Mouse (Mus musculus) layer of hippocampus, adult 2 months (tissue): ENCODE measurements around the gene Gm43517. TPM values are rescaled to one million over a fixed set of nuclear protein-coding genes. Genes with fewer than 3 reads are reported as not detected.

ENCODE experiments used
- DNase-seq, 2 experiments: peaks; one replicate each; pipeline ENCODE4 v3.0.0; 2022; ENCODE audit warnings: low spot score in 2 of 2
- H3K27ac ChIP-seq: fragments of 200-600 bp; 2 replicates; pipeline ENCODE4 v1.8.1; 2022
- H3K4me3 ChIP-seq: fragments of 200-600 bp; 2 replicates; pipeline ENCODE4 v1.8.1; 2022; ENCODE audit warnings: mild to moderate bottlenecking
- CTCF ChIP-seq: fragments of 200-600 bp; conservative IDR thresholded peaks from 2 replicates; pipeline ENCODE4 v1.8.1; 2022; ENCODE audit warnings: antibody characterized with exemption, mild to moderate bottlenecking, moderate library complexity
- total RNA-seq, 2 experiments: library from RNA; stranded (reverse); gene quantifications; 2 replicates each; pipeline ENCODE4 v1.2.3; 2021

The Gm43517 gene
- total RNA-seq, 2 experiments from 2014 or later: 11.7 to 12.8 TPM

DNA sequence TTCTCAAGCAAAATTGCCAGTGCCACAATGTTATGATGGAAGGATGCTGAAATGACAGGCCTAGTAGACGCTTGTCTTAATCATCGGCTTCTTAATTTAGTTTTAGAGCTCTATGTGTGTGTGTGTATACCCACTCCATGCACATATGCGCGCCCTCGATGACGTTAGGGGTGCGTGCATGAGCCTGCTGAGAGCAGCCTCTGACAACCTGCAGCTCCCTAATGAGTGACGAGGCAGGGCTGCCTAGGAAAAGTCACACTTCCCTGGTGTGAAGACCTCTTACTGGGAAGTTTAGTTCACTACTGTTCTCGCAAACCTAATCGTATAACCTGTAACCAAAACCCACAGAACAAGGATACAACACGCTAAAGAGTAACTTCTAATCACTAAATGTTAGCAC, 5.5 kb upstream of the Gm43517 start:
- Histone ChIP-seq H3K4me3 (peak overlapping the region; percentile 89), H3K27ac (peak overlapping the region; percentile 100)
- no peak for TF ChIP-seq CTCF
- no peak for DNase-seq

- no peak for DNase-seq
- H3K27ac ChIP-seq: peak overlapping the region; percentile 100
- TF ChIP-seq CTCF: no peak
- H3K4me3 ChIP-seq: peak overlapping the region; percentile 89
These were observed 4.5 kb upstream of the Gm43517 start for GRCm38 (mm10) chr12:49380442-49380841.

DNA sequence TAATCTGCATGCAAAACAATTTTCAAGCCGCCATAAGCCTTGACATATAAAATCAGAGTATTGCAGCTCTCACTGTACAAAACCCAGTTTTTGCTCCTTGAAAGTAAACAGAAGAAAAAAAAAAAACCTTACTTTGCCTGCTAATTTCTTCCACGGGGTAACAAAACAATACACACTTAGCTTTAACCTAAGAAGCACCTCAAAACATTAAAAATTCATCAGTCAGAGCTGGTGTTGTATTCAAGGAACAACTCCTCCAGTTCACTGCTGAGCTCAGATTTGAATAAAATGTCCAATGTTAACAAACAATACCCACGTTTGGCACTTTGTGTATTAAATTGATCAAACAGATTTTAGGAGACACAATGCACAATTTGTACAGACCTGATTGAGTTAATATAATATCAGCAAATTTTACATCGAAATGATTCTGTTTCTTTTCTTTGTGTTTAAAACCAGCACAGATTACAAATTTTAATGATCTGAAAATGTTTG, 3.9 kb upstream of the Gm43517 start:
- no peak for DNase-seq
- H3K4me3 ChIP-seq: peak overlapping the region; percentile 89
- peak overlapping the region; percentile 100 for H3K27ac ChIP-seq
- no peak for TF ChIP-seq CTCF

DNA sequence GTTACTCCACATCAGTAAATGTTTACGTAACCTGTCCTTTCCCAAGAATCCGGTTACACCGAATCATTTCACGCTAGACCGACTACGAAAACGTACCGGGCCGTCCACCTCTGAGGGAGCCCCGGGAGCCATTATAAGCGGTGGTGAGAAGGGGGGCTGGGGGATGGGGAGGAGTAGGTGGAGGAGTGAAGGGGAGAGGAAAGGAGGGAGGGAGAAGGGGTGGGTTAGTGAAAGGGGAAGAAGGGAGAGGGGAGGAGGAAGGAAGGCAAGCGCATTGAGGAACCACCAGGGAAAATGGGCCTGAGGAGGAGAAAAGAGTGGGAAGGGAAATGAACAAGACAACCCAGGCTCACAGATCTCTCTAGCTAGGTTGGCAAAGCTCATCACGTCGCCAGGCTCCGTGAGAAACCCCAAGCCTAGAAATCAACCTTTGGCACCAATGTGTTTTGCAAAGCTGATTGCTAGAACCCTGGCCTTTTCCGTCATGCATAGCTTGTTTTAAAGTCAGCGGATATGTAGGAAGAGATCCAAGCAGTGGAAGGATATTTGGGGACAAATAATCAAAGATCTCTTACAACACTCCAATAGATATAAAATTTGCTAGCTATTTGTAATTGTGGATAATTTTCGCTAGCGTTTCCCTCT, 3.1 kb upstream of the Gm43517 start:
- no peak for TF ChIP-seq CTCF
- Histone ChIP-seq H3K27ac (peak overlapping the region; percentile 100), H3K4me3 (peak overlapping the region; percentile 89)
- no peak for DNase-seq

DNA sequence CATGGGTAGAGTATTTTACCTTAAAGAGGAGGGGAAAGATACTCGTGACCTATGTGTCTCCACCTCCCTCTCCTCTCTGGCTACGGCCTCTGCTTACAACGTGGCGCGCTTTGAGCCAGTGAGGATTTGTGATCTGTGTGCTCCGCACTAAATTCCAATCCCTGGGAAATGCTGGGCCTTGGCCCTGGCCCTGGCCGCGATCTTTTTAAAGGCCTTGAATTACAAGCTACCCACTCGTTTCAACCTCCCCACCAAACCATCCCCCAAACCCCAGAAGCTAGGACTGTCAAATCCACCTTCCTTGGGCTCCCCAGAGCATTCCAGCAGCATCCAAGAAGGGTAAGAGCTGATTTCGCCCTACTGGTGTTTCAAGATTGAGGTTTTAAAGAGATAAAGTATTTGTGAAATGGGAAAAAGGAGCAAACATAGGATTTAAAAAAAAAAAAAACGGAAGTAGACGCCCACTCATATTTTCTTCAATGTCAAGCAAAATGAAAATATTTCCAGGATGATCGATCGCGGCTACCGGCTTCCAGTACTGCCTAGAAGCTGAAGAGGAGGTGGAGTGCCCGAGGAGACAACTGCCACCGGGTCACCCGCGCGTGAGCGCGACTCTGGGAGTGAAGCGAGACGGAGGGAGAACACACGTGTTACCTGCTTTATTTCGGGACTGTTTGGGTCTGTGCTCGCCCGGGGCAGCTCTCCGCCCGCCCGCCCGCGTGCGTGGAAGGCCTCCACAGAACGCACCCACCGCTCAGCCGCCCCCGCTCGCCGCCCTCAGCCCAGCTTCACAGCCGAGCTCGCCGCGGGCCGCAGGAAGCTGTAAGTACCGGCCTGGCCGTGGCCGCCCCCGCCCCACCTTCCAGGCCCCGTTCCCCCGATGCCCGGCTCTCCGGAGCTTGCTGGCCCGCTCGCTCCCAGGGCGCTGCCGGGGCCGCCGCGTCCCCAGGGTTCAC, 2.1 kb upstream of the Gm43517 start, which contains the start of gene Foxg1:
Gene Foxg1, plus strand, starts transcription at position 96 of the 956 bp plus-strand sequence.
- H3K27ac ChIP-seq: peak within 1 kb of the TSS; percentile 100
- peak within 1 kb of the TSS; percentile 89 for H3K4me3 ChIP-seq
- no peak for DNase-seq
- TF ChIP-seq CTCF: no peak

DNA sequence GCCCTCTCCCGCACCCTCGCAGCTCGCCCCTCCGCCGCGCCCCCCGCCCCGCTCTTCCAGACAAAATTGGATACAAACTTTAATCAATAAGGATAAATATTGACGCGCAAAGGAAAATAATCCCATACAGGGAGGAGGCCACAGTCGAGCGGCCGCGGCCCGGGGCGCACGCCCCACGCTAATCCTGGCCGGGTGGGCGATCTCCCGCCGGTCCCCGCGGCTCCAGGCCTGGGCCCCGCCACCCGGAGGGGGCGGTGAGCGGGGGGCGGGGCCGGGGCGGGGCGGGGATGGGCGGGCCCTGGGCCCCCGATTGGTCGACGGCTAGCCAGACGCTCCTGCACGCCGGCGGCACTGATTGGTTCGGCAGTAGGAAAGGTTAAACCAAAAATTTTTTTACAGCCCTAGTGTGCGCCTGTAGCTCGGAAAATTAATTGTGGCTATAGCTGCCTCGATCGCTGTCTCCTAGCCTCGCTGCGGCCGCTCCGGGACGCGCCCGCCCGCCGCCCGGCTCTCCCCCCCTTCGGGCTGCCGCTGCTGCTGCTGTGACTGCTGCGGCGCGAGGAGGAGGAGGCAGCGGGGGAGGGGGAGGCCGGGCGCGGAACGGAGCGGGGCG, 1.3 kb upstream of the Gm43517 start:
- DNase-seq: peak; percentile 88 to 94
- Histone ChIP-seq H3K4me3 (peak overlapping the region; percentile 89), H3K27ac (peak overlapping the region; percentile 100)
- TF ChIP-seq CTCF: no peak

DNA sequence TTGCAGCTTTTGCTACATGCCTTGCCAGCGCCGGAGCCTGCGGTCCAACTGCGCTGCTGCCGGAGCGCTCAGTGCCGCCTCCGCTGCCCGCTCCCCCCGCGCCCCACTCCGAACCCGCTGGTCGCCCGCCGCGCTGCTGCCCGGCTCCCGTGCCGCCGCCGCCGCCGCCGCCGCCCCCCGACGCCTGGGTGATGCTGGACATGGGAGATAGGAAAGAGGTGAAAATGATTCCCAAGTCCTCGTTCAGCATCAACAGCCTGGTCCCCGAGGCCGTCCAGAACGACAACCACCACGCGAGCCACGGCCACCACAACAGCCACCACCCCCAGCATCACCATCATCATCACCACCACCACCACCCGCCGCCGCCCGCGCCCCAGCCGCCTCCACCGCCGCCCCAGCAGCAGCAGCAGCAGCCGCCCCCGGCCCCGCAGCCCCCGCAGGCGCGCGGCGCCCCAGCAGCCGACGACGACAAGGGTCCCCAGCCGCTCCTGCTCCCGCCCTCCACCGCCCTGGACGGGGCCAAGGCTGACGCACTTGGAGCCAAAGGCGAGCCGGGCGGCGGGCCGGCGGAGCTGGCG, 589 bp upstream of the Gm43517 start:
- Histone ChIP-seq H3K27ac (peak overlapping the region; percentile 100), H3K4me3 (peak overlapping the region; percentile 89)
- DNase-seq: no peak
- TF ChIP-seq CTCF: no peak

DNA sequence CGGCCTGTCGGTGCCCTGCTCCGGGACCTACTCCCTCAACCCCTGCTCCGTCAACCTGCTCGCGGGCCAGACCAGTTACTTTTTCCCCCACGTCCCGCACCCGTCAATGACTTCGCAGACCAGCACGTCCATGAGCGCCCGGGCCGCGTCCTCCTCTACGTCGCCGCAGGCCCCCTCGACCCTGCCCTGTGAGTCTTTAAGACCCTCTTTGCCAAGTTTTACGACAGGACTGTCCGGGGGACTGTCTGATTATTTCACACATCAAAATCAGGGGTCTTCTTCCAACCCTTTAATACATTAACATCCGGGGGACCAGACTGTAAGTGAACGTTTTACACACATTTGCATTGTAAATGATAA, 637 bp downstream of the Gm43517 start:
- no peak for TF ChIP-seq CTCF
- DNase-seq: no peak
- Histone ChIP-seq H3K4me3 (peak overlapping the region; percentile 89), H3K27ac (peak overlapping the region; percentile 100)

- no peak for DNase-seq
- Histone ChIP-seq H3K4me3 (peak overlapping the region; percentile 89), H3K27ac (peak overlapping the region; percentile 100)
- no peak for TF ChIP-seq CTCF
These were observed 1.3 kb downstream of the Gm43517 start for GRCm38 (mm10) chr12:49386081-49386805.

DNA sequence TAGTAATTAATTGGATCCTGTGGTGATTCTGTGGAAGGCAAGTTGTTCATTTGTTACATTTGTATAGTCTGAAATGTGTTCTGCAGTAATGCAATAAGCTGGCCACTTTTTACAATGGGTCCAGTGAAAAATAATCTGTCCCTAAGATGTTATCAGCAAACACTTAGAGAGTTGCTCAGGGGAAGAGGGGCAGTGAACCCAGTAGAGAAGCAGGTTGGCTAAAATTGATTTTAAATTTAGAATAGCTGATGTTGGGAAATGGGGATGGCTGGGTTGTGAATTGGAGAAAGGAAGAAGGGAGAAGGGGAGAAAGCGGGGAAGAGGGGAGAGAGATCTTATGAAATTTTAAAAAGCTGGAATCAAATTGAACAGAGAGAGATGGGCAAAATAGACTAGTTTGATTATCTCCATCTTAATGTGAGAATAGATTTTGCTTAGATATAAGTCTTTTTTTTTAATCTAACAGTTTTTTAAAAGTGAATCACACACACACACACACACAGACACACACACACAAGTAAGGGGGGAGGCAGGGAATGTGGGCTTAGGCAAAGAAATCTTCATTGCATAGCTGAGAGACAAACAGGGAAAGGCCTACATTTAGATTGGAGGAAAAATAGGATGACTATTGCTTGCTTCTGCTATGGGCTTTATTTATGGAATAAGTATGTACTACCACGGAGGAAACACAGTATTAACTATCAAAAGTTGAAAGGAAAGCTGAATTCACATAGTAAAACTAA, 3.1 kb downstream of the Gm43517 start:
- DNase-seq: no peak
- Histone ChIP-seq H3K4me3 (peak overlapping the region; percentile 89), H3K27ac (peak overlapping the region; percentile 100)
- TF ChIP-seq CTCF: no peak

GRCm38 (mm10) chr12:49389666-49390065, 4.7 kb downstream of the Gm43517 start:
- TF ChIP-seq CTCF: no peak
- Histone ChIP-seq H3K4me3 (peak overlapping the region; percentile 89), H3K27ac (peak overlapping the region; percentile 100)
- no peak for DNase-seq

DNA sequence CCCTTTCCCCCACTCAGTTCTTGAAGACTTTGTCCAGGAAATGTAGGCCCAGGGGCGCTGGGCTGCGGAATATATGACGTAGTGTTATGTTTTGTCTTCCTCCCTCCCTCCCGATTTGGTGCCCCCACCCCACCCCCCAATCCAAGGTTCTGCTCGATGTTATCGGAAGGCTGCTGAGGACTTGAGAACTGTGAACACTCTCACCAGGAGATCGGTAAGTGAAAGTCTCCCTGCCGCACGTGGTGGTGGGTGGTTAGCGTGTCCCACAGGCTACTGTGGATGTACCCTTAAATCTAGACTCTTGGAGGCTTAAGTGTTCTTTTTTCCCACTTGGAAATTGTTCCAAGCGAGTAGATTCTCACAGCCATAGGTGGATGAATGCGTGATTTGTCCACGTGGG, 5.3 kb downstream of the Gm43517 start:
- no peak for DNase-seq
- TF ChIP-seq CTCF: no peak
- Histone ChIP-seq H3K27ac (peak overlapping the region; percentile 100), H3K4me3 (peak overlapping the region; percentile 89)
